Mouse (Mus musculus): ENCODE data around the gene Atp10a.
A peak's percentile ranks its signal among the peaks of the same experiment; 100 is the strongest.

Atp10a gene

DNA sequence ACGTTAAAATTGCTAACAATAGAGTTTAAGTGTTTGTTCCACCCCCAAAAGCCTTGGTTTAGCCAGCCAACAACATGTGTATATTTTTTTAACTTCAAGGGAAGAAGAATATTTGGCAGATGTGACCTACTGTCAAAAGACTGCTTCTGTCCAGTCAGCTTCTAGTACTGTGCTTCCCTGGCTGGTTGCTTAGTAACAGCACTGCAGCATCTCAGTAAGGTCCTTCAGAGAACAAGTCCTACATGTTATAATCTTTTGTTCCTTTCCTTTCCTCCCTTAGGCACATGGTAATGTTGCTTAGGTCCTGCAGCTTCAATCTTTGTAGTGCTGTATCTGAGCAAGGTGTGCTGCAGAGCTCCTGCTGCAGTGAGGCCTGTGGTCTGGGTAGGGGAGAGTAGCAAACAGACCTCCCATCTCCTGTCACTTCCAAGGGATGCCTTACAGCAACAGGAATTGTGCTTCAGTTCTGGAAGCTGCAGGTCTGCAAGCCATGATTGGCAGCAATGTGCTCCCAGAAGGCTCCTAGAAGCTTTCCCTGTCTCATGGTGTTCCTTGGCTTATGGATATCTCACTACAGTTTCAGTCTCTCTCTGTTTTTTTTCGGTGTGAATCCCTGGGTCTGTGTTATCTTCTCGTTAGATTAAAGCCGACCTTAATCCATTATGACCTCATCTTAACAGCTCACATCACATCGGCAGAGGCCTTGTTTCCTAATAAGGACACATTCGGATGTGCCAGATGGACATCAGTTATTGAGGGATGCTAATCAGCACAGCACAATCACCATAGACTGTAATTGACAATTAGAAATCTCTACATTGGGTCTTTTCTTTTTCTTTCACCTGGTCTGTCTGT lies 34.3 kb downstream of the Atp10a start:
- DNase-seq (ENCODE audit: low spot score in 2 of 2) = no peak

DNA sequence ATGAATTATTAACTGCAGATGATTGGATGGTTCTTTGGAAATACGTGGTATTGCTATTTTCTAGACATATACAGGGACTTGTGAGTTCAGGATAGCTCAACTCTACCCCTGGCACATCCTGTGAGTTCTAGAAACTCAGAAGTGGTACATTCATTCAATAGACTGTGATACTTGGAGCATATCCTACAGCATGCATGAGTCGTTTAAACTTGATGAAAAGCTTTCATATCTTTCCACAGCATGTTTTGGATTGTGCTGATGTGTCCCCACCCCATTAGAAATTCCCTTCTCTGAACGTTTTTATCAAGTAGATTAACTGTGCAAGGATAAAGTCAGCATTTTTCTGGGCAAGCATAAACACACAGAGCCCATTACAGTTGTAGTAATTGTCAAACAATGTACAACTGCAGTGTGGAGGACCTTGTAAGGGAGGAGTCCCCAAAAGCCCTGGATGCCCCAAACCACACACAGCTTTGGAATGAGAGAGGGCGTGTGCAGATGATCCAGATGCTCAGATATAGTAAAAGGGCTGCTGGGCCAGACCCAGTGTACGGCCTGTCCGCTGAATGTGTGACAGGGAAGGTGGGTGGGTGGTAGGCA lies 35.1 kb downstream of the Atp10a start:
- no peak for DNase-seq (ENCODE audit: low spot score in 2 of 2)

DNA sequence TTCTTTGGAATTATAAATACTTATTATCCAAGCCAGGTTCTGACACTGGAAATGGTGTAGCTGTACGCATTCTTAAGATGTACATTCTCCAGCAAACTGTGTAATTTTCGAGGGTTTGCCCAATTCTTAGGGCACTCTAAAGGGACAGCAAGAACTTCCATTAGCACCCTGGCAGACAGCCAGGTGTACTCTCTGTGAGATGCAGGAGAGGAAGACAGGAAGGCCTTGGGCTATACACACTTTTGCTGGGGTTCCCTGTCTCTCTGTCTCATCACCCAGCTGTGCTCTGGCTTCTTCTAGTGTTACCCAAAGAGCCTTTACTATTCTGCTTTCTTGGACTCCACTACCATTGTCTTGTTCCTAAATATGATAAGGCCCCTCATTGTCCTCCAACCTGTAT lies 36.7 kb downstream of the Atp10a start:
- DNase-seq (ENCODE audit: low spot score in 2 of 2) = no peak

DNA sequence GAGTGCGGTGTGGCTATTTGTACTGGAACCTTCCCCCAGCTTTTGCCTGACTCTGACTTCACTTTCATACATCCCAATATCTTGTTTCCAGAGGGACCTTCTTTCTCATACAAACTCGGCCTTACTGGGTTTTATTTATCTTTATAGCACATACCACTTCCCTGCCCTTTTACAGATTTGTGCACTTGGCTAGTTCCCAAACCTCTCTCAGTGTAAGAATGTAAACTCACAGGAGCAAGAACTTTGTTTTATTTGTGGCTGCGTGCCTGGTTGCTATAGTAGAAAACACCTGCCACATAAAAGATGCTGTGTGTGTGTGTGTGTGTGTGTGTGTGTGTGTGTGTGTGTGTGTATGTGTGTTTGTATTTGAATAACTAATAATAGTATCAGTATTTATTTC lies 37.4 kb downstream of the Atp10a start:
- no peak for DNase-seq (ENCODE audit: low spot score in 2 of 2)

DNA sequence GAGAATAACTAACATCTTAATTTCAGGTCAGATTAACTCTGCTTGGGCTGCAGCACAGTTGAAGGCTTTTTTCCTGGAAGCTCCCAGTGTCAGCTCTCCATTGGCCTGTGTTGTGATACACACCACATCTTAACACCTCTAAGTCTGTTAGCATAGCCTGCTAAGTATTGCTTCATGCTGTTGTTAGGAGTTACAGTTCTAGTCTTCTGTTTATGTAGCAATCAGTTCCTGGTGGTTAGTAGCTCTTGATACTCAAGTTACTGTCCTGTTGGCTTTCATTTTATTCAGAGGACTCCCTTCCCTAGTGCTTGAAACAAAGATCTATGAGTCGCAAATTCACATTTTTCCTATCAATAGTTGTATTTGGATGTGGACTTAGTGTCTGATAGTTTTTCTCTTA lies 39.7 kb downstream of the Atp10a start:
- DNase-seq (ENCODE audit: low spot score in 2 of 2) = no peak

DNA sequence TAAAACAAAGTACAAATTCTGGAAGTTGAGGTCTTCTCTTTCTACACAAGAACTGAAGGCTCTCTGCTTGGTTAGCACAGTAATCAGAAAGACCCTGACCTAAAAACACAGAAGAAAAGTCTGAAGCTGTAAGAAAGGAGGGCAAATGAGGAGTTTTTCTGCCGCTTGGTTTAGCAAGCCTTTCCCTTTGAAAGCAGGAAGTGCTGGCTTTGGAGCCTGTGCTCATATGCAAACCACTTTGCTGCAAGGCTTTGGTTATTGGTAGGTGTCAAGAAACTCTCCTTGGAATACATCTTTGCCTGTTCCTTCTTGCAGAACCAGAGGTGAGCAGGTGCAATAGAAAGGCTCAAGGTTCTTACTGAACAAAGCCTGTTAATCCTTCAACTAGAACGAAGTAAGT lies 41.1 kb downstream of the Atp10a start:
- DNase-seq (ENCODE audit: low spot score in 2 of 2) = no peak

DNA sequence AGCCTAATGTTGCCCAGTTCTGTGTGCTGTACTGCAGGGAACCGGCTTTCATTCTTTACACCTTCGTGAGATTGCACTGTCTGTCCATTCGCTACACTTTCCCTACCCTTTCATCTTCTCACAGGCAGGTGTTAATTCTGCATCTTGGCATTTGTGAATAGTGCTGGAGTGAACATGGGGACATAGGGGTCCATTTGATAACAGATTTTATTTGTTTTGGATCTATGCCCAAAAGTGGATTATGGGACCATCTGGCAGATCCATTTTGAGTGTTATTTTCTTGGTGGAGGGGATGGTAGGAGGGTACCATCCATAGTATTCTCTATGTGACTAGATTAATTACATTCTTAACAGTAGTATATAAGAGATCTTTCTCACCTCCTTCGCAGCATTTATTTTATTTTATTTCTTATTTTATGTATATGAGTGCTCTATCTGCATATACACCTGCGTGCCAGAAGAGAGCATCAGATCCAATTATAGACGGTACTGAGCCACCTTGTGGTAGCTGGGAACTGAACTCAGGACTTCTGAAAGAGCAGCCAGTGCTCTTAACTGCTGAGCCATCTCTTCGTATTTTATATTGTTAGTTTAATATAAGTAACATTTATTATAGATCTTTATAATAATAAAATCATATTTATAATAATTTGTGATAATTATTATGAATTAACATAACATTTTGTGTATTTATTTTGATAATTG lies 42.9 kb downstream of the Atp10a start:
- DNase-seq (ENCODE audit: low spot score in 2 of 2) = no peak

DNA sequence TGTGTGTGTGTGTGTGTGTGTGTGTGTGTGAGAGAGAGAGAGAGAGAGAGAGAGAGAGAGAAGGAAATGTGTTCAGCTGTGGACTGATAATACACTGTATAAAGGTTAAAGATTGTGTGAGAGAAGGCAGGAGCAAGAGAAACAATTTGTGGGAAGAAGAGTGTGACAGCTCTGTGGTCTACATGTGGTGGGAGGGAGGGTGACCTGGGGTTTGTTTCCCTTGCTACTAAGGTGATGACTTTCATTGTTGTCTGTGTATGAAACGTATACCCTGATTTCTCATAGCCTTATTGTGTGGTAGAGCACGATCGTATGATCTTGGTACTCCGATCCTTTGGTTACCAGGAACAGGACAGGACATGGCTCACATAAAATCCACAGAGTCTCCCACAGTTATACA lies 45.3 kb downstream of the Atp10a start:
- DNase-seq (ENCODE audit: low spot score in 2 of 2) = no peak

DNA sequence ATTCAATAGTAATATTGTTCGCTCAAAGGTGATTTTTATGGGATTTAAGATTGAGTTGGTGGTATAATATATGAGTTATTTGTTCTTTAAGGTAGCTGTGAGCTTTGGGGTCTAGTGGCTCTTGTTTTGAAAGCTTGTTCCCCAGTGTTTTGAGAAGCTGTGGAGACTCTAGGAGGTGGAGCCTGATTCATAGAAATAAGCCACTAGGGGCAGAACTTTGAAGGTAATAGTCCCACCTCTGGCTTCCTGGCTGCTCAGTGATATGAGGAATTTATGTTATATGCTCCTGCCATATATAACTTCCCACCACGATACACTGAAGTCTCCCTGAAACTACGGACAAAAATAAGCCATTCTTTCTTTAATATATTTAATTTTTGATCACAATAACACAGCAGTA lies 49.2 kb downstream of the Atp10a start:
- DNase-seq (ENCODE audit: low spot score in 2 of 2) = no peak

DNA sequence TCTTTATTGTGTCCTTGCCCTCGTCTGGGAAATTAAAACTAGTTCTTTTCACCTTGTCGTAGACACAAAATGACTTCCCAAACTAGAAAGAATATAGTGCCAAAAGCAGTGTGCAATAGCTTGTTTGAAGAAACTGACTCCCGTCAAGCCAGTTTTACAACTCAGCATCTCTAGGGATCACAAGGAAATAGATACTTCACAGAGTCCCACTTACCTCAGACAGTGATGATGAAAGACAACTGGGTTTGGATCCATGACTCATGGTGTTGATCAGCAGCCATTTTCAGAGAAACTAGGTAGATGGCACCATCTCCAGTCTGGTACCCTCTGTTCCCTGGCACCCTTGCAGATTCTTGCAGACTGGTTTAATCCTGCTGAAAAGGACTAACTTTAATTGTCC lies 53.3 kb downstream of the Atp10a start:
- no peak for DNase-seq (ENCODE audit: low spot score in 2 of 2)

DNA sequence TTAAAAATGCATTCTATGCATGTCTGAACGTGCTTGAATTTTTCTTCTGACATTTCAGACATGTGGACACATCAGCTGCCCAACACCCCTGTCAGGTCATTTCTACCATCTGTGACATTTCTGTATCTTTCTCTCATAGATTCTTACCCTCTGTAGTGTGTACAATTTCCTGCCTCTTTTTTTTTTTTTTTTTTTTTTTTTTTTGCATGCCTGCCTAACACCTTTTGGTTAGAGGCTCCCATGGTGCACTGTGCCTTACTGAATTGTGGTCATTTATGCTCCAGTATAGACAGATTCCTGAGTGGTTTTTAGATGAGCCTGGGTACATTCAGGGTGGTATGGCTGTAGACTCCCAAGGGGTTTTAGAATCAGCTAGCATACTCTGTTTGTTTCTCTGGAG lies 54.3 kb downstream of the Atp10a start:
- no peak for DNase-seq (ENCODE audit: low spot score in 2 of 2)

DNA sequence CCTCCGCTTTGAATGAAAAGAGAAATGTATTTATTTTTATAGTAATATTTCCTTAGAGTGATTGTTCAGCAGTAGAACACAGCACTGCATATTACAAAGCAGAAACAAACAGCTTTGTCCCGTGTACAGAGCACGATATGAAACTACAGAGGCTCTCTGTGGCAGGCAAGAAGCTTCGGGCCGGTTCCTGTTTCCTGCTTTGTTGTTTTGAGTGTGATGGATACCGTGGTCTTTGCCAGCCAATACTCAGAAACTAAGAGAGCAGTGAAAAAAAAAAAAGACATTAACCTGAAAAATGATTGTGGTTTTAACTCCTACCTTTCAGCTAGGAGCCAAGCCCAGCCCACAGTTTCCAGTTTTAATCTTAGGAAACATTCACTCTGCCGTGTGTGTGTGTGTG lies 55.8 kb downstream of the Atp10a start:
- DNase-seq (ENCODE audit: low spot score in 2 of 2) = no peak

DNA sequence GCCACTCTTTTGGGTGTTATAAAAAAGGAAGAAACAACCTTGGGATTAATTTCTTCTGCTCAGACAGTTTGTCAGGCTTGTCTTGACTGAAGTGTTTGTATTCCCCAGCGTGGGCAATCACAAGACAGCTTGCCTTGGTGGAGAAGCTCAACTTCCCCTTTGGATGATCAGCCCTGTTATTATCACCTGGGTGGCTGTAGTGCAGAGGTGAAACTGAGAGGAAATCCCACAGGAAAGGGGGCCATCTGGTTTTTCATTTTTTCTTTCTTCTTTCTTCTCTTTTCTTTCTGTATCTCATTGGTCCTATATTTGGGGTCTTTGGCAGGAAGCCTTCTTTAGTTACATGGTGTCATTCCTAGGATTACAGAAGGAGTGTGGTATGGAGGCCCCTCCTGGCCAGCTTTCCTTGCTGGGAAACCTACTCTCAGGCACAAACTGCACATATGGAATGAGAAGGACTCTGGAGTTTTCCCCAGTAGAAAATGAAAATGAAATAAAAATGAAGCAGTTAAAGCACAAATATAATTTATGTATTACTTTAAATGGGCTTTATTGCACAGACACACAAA lies 59.7 kb downstream of the Atp10a start:
- no peak for DNase-seq (ENCODE audit: low spot score in 2 of 2)

DNA sequence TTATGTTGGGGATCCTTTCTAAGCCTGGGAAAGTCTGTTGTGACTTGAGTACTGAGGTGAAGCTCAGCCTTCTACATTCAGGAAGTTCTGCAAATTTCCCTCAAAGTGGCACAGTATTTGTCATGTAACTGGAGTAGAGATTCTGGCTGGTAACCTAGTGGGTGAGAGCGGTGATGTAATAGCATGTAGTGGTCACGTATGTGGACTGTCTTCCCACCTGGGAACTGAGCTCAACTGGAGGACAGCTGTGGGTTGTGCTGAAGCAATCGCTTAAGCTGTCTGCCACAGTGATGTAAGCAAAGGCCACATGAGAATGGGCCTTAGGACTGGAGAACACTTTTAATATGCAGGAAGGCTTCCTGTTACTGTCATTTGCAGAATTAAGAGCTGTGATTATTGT lies 60.7 kb downstream of the Atp10a start:
- no peak for DNase-seq (ENCODE audit: low spot score in 2 of 2)

DNA sequence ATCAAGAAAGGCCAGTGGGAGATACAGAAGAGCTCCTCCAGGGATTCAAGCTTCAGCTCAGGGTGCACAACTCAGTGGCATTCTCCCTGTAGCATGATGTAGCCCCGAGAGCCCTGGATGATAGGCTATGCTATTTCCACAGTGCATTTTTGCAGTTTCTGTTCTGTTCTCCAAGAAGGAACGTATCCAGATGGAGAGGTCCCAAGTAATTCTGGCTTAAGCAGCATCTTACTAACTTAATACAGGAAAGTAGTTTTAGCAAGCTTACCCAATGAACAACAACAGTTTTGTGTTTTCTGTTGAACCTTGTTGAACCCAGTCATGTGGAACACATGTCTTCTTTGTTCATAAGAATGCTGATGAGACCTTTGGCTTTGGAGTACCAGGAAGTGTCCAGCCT lies 62.6 kb downstream of the Atp10a start:
- DNase-seq (ENCODE audit: low spot score in 2 of 2) = no peak

DNA sequence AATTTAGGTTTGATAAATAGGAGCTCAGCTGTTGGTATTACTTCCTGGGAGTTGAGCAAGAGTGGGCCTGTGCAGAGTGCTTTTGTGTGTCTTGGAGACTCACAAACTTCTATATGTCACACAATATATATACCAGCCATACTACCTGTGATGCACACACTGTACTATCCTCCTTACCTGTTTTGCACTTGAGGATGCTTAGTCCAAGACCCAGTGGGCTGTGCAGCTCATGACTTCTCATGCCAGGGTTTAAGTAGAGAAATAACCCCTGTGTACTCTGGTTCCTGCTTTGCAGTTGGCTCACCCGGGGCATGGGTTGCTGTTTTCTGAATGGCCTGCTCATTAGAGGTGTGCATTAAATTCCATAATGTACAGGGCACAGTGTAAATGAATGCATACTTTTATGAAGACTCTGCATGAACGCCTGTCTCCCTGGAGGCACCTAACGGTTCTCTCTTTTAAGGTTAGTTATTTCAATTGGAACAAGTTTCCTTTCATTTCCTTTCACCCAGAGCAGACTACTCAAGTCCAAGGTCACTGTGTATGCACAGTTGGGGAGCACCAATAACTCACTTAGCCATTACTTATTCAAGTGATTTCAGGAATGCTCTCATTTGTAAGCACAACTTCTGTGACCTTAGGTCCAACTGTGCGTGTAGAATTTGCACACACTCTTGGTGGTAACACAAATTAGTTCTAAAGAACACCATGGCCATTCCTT lies 63.4 kb downstream of the Atp10a start:
- no peak for DNase-seq (ENCODE audit: low spot score in 2 of 2)

DNA sequence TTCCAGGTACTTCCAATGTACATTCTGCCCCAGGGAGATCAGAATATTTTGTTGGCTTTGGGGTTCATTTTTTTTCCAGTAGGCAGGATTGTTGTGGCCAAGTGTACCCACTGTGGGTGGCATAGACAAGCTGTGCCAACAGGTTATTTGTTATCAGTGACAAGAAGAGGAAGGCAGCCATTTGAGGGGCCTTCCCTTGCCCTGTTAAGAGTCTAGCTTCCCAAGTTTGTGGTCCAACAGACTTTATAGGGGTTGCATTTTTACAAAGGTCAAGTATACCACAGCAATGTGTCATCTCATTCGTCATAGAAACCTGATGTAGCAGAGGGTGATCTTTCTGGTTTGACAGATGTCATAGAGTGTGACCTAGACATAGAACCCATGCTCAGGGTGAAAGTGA lies 66.3 kb downstream of the Atp10a start:
- no peak for DNase-seq (ENCODE audit: low spot score in 2 of 2)

DNA sequence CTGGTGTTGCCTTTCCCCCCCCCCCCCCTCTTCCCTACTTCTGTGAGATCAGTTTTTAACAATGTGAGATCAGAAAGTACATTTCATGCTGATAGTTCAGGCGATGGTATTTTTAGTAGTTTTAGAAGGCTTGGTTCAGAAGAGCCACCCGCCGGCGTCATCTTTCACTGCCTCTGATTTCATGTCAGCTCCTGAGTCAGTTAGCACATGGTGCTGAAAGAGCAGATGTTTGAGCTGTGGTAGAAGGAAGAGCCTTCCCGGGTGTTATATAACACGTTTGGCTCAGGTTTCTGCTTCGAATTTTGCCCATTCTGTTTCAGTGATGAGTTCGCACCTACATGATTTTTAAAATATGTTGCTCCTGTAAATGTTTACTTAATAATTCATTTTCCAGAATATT lies 74.2 kb downstream of the Atp10a start:
- peak; percentile 75 to 83 for DNase-seq (ENCODE audit: low spot score in 2 of 2)

DNA sequence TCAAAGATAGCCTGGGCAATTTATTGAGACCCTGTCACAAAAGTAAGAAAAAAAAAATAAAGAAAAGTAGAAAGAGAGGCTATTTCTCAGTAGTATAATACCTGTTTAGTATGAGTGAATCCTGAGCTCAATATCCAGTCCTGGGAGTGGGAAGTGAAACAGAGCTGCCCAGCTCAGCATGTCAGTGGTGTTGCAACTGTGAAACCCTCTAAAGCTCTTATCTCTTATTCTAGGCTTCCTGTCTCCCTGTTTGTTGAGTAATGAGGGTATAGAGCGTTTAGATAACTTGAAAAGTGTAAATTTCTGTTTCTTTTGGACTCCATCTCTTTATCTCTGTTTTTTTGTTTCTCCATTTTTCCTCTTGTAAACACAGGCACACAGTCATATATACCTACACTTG lies 74.9 kb downstream of the Atp10a start:
- no peak for DNase-seq (ENCODE audit: low spot score in 2 of 2)

DNA sequence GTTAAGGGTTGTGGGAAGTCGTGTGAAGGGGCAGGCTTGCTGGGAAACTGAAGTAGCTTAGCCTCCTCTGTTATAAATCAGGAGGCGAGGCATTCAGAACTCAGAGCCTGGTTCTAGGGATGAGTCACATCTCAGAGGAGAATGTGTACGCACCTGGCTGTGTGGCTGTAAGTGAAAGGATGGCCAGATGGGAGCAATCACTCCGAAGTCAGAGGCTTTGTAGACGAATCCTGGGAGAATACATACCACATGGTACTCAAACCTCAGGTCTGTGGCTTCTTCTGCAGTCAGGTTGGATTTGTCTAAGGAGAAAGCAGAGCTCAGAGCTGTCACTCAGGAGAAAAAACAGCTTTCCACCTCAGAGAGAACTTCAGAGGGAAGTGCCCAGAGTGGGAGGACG lies 76.4 kb downstream of the Atp10a start:
- peak in 1 of 2 experiments; percentile 32 for DNase-seq (ENCODE audit: low spot score in 2 of 2)

DNA sequence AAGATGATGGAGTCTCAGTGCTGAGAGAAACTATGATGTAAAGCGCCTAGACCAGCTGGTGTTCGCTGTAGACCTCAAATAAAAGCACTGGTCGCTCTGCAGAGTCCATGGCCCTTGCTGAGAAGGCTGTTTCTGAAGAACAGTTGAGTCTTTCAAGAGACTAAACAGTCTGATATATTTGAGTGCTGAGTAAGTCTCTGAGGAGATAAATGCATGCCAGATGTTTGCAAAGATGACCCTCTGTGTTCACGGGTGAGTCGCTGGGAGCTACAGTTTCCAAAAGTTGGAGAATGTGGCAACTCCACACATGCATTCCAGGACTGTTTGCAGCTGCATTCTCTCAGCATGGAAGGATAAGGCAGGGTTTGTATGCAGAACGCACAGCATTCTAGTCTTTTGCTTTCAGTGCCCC lies 77.5 kb downstream of the Atp10a start:
- DNase-seq (ENCODE audit: low spot score in 2 of 2) = no peak

All from left cerebral cortex, adult 9 months (tissue).